Mouse (Mus musculus) CD8-positive naive resting alpha-beta T cell, adult 2 months (primary cell): ENCODE measurements around the gene Dclk2.

Experiments
- DNase-seq, 2 experiments: peaks; one replicate each; pipeline ENCODE4 v3.0.0; 2022; ENCODE audit warnings: low read depth in 2 of 2, low spot score in 2 of 2

Dclk2 gene

GRCm38 (mm10) chr3:86802825-86803224, 117.8 kb downstream of the Dclk2 start:
- no peak for DNase-seq

- no peak for DNase-seq
Observed at GRCm38 (mm10) chr3:86800841-86801240, 119.8 kb downstream of the Dclk2 start.

- no peak for DNase-seq
Observed at GRCm38 (mm10) chr3:86799041-86799440, 121.6 kb downstream of the Dclk2 start.

- DNase-seq = no peak
Observed at GRCm38 (mm10) chr3:86797871-86798460, 122.7 kb downstream of the Dclk2 start.

GRCm38 (mm10) chr3:86796716-86797115, 123.9 kb downstream of the Dclk2 start:
- DNase-seq = no peak

GRCm38 (mm10) chr3:86793720-86794191, 126.9 kb downstream of the Dclk2 start:
- no peak for DNase-seq

GRCm38 (mm10) chr3:86793264-86793663, 127.4 kb downstream of the Dclk2 start:
- no peak for DNase-seq

DNA sequence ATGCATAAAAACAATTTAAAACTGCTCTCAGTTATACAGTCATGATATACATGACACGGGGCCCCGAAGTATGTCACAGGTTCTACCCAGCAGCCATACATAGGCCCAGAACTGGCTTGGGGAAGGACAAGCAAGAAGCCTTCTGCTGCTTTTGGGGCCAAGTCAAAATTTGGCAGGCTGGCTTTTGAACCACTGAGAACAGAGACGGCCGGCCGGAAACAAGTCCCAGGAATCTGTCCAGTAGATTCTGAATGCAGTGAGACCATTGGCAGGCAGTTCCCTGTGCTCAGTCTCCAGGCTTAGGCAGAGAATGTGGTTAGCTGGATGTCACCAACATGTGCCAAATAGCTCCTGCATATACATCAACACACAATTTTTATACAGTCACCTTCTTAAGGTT, 130.9 kb downstream of the Dclk2 start:
- no peak for DNase-seq

GRCm38 (mm10) chr3:86788711-86789110, 131.9 kb downstream of the Dclk2 start:
- DNase-seq = peak in 1 of 2 experiments; percentile 20

GRCm38 (mm10) chr3:86787423-86788123, 133.1 kb downstream of the Dclk2 start:
- no peak for DNase-seq

DNA sequence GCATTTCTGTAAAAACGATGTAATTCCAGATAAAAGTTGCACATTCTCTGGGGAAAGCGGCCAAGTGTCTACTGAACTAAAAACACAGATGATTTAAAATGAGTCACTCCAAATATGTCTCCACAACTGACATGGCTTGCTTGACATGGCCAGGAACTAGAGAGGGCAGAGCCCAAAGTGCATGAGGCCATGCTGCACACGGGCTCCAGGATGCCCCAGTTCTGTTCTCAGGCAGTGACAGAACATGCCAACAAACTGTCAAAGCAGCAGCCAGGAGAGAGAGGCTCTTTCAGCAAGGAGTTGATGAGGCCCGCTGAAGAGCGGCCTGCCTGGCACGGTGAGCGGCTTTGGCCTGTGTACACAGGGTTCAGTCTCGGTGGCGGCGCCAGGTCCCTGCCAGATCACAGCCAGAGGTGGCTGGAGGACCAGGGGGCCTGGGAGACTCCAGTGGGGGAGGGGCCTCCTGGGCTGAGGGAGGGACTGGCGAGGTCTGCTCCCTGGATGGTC, 133.8 kb downstream of the Dclk2 start:
- no peak for DNase-seq

GRCm38 (mm10) chr3:86786280-86786679, 134.4 kb downstream of the Dclk2 start:
- no peak for DNase-seq

DNA sequence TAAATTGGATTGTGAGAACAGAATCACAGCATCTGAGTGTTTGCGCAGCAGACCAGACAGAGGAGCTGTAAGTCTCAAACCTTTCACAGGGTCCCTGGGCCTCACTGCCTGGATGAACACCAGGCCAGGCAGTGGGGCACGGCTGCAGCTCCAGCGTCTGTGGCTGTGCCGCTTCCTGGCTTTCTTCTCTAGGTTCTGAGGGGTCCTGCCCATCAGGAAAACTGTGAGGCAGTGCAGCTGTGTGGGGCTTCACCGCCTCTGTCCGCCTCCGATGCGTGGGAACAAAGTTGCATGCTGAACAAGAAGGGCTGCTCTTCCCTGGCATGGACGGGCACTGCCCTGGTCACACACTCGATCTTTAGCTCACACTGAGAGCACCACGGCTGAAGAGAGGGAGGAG, 135.7 kb downstream of the Dclk2 start:
- no peak for DNase-seq

DNA sequence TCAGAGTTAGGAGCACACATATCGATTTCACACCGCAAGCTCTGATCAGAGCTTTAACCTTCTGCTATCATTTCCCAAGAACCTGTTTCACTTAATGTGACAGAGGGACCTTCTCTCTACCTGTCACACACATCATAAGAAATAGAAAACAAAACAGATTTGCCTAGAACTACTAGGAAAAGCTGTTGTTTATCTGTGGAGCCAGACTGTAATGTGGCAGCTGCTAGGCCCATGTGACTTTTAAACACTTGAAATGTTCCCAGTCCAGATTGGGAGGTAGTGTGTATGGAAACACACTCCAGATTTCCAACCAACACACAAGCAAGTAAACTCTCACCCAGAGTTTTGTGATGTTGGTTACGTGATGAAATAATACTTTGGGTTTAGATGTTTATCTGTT, 136.6 kb downstream of the Dclk2 start:
- DNase-seq = no peak

- no peak for DNase-seq
Observed at GRCm38 (mm10) chr3:86779704-86780103, 140.9 kb downstream of the Dclk2 start.

DNA sequence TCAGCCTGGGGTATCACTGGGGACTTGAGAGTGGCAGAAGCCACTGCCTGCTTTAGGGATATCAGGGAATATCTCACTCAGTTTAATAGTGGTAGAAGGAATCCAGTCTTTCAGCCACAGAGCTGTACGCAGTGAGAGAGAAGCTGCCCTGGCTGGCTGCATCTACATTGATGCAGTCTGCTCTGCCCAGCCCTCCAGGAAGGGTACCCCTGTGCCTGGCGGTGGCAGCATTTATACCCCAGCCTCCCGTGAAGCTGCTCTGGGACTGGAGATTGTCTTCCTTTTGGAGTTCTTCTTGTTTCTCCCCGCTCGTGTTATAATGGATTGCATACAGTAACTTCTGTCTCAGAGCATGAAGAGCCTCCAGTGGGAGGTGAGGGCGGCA, 145.2 kb downstream of the Dclk2 start:
- no peak for DNase-seq

DNA sequence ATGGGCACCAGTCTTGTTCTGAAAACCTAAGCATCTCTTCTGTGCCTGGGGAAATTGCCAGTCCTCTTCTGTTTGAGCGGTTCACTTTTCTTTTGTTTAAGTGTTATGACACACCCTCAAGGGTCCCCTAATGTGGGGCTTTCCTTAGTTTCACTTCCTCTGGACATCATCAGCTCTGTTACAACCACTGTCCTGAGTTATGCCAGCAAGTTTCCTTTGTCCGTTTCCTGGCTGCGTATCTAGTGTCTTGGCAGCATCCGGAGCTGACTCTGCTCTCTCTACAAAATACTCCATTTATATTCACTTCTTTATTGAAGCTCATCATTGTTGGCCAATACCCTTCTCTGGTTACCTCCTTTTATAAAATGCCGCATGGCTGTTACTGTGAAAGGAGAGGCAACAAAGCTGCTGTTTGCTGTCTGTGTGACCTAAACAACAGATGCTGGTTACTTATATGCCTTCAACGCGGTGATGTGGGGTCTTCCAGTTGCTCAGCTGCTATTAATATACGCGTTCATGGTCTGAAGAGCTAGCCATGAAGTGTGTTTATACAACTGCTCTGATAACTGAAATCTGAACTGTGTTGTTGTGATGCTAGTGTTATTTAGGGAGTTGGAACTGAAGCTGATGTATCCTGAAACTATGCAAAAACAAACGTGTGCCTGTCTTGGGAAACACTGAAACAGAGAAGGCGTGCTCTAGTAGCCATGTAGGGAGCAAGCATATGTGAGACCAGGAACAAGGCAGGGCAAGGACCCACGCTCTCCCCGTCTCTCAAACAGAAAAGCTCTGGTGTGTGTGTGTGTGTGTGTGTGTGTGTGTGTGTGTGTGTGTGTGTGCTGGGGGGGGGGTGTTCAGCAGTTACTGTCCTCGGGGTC, 145.8 kb downstream of the Dclk2 start:
- no peak for DNase-seq

DNA sequence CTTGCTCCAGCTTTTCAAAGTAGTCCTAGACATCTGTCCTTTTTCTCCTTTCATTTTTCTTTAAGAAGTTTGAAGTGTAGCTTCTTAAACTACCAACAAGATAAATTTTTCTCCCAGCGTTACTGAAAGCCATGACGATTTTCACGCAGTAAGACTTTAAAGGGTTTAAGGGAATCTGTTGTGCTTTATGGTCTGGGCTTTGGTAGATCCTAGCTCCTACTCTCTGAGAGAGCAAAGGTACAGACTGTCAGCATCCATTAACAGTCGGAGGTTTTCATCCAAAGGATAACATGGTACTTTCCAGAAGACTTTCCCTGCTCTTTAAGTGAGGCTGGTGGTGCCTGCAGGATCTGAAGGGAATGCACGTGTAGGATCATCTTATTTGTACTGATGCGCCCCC, 151.7 kb downstream of the Dclk2 start:
- DNase-seq = no peak

GRCm38 (mm10) chr3:86768553-86768952, 152.1 kb downstream of the Dclk2 start:
- no peak for DNase-seq

GRCm38 (mm10) chr3:86762456-86762855, 158.2 kb downstream of the Dclk2 start:
- no peak for DNase-seq

GRCm38 (mm10) chr3:86762036-86762415, 158.6 kb downstream of the Dclk2 start:
- no peak for DNase-seq
